Mouse (Mus musculus): ENCODE results near the gene Clpb. TPM values are rescaled to one million over a fixed set of nuclear protein-coding genes. Genes with fewer than 3 reads are reported as not detected.
A peak's percentile ranks its signal among the peaks of the same experiment; 100 is the strongest.

Gene Clpb
- polyA plus RNA-seq, 1 experiment from 2014 or later, result 38.5 TPM

GRCm38 (mm10) chr7:101835457-101836109 is 172.2 kb downstream of the Clpb start:
- no peak for ATAC-seq (ENCODE audit: low FRiP score, low TSS enrichment)
- peaks cover 11% of the 10 kb centered on the region for H3K36me3 ChIP-seq (ENCODE audit: control insufficient read depth, insufficient read depth, low read length)
- peak overlapping the region; percentile 98 for H3K4me2 ChIP-seq (ENCODE audit: low read length)
- no peak for DNase-seq
- H3K9ac ChIP-seq (replicated peaks; ENCODE audit: low read length), result no peak overlapping the region
- H3K27me3 ChIP-seq (ENCODE audit: control insufficient read depth, insufficient read depth, low read length), result peaks cover 4% of the 10 kb centered on the region; the same call in 1 of the 2 replicates
- H3K4me3 ChIP-seq (replicated peaks; ENCODE audit: low read depth, low read length), result peak overlapping the region; percentile 58
- WGBS, result 48% methylated on average over 5 of the region's 5 CpGs
- H3K27ac ChIP-seq (replicated peaks; ENCODE audit: low read depth, low read length), result no peak overlapping the region
- peaks cover 16% of the 10 kb centered on the region; the same call in 1 of the 2 replicates for H3K4me1 ChIP-seq (ENCODE audit: control insufficient read depth, insufficient read depth, low read length)
- no peaks in the 10 kb centered on the region for H3K9me3 ChIP-seq (ENCODE audit: control insufficient read depth, low read length)

GRCm38 (mm10) chr7:101836271-101837153 is 173.1 kb downstream of the Clpb start:
- ATAC-seq (ENCODE audit: low FRiP score, low TSS enrichment), result peak; percentile 51
- whole genome bisulfite sequencing, result under 1% methylated on average over 63 of the region's 63 CpGs

GRCm38 (mm10) chr7:101837154-101837605 is 173.7 kb downstream of the Clpb start:
- Histone ChIP-seq H3K9me3 (ENCODE audit: control insufficient read depth, low read length) (no peaks in the 10 kb centered on the region), H3K36me3 (ENCODE audit: control insufficient read depth, insufficient read depth, low read length) (peaks cover 3% of the 10 kb centered on the region; the same call in 1 of the 2 replicates), H3K27me3 (ENCODE audit: control insufficient read depth, insufficient read depth, low read length) (peaks cover 4% of the 10 kb centered on the region; the same call in 1 of the 2 replicates), H3K4me2 (ENCODE audit: low read length) (peak overlapping the region; percentile 98), H3K27ac (replicated peaks; ENCODE audit: low read depth, low read length) (peak overlapping the region; percentile 78), H3K4me1 (ENCODE audit: control insufficient read depth, insufficient read depth, low read length) (peaks cover 16% of the 10 kb centered on the region; the same call in 1 of the 2 replicates), H3K4me3 (replicated peaks; ENCODE audit: low read depth, low read length) (peak overlapping the region; percentile 58), H3K9ac (replicated peaks; ENCODE audit: low read length) (peak overlapping the region; percentile 53)
- ATAC-seq (ENCODE audit: low FRiP score, low TSS enrichment) (peak; percentile 9; the same call in 1 of the 2 replicates), DNase-seq (peak; percentile 50)
- under 1% methylated on average over 20 of the region's 20 CpGs for WGBS

More at GRCm38 (mm10) chr7:101836271-101837153, 173.1 kb downstream of the Clpb start:
- Histone ChIP-seq H3K9ac (replicated peaks; ENCODE audit: low read length) (peak overlapping the region; percentile 66), H3K4me1 (ENCODE audit: control insufficient read depth, insufficient read depth, low read length) (peaks cover 16% of the 10 kb centered on the region; the same call in 1 of the 2 replicates), H3K9me3 (ENCODE audit: control insufficient read depth, low read length) (no peaks in the 10 kb centered on the region), H3K4me2 (ENCODE audit: low read length) (peak overlapping the region; percentile 98), H3K27me3 (ENCODE audit: control insufficient read depth, insufficient read depth, low read length) (peaks cover 4% of the 10 kb centered on the region; the same call in 1 of the 2 replicates), H3K36me3 (ENCODE audit: control insufficient read depth, insufficient read depth, low read length) (peaks cover 10% of the 10 kb centered on the region; the same call in 1 of the 2 replicates), H3K4me3 (replicated peaks; ENCODE audit: low read depth, low read length) (peak overlapping the region; percentile 58), H3K27ac (replicated peaks; ENCODE audit: low read depth, low read length) (peak overlapping the region; percentile 78)
- peak; percentile 80 for DNase-seq

GRCm38 (mm10) chr7:101837606-101838471 is 174.4 kb downstream of the Clpb start, which contains the start of gene Inppl1:
Inppl1 (minus strand) TSS chr7:101838229.
- WGBS, result under 1% methylated on average over 64 of the region's 64 CpGs

GRCm38 (mm10) chr7:101844186-101844585 is 180.8 kb downstream of the Clpb start:
- Histone ChIP-seq H3K27ac (replicated peaks; ENCODE audit: low read depth, low read length) (no peak overlapping the region), H3K4me2 (ENCODE audit: low read length) (no peak overlapping the region), H3K9me3 (ENCODE audit: control insufficient read depth, low read length) (no peaks in the 10 kb centered on the region), H3K36me3 (ENCODE audit: control insufficient read depth, insufficient read depth, low read length) (no peaks in the 10 kb centered on the region), H3K4me1 (ENCODE audit: control insufficient read depth, insufficient read depth, low read length) (no peaks in the 10 kb centered on the region), H3K9ac (replicated peaks; ENCODE audit: low read length) (no peak overlapping the region), H3K4me3 (replicated peaks; ENCODE audit: low read depth, low read length) (no peak overlapping the region), H3K27me3 (ENCODE audit: control insufficient read depth, insufficient read depth, low read length) (no peaks in the 10 kb centered on the region)
- ATAC-seq (ENCODE audit: low FRiP score, low TSS enrichment) (no peak), DNase-seq (no peak)
- 85% methylated on average over 6 of the region's 6 CpGs for WGBS

More at GRCm38 (mm10) chr7:101837606-101838471, 174.4 kb downstream of the Clpb start, which contains the start of gene Inppl1:
- peaks cover 4% of the 10 kb centered on the region; the same call in 1 of the 2 replicates for H3K27me3 ChIP-seq (ENCODE audit: control insufficient read depth, insufficient read depth, low read length)
- H3K4me1 ChIP-seq (ENCODE audit: control insufficient read depth, insufficient read depth, low read length), result peaks cover 16% of the 10 kb centered on the region; the same call in 1 of the 2 replicates
- no peaks in the 10 kb centered on the region for H3K36me3 ChIP-seq (ENCODE audit: control insufficient read depth, insufficient read depth, low read length)
- ATAC-seq (ENCODE audit: low FRiP score, low TSS enrichment) (peak; percentile 64; the same call in 1 of the 2 replicates), DNase-seq (peak; percentile 84)
- H3K4me3 ChIP-seq (replicated peaks; ENCODE audit: low read depth, low read length), result peak within 1 kb of the TSS; percentile 58
- H3K4me2 ChIP-seq (ENCODE audit: low read length), result peak within 1 kb of the TSS; percentile 98
- peak within 1 kb of the TSS; percentile 53 for H3K9ac ChIP-seq (replicated peaks; ENCODE audit: low read length)
- no peaks in the 10 kb centered on the region for H3K9me3 ChIP-seq (ENCODE audit: control insufficient read depth, low read length)
- peak within 1 kb of the TSS; percentile 78 for H3K27ac ChIP-seq (replicated peaks; ENCODE audit: low read depth, low read length)

Other genes starting within 250 kb of the Clpb start
- gene Pde2a, start 241.9 kb upstream of the Clpb start, polyA plus RNA-seq (2014; fragmentation: Nextera tagmentation; extraction: Ambion mirVana), result 23.0 and 25.7 TPM in 2 replicates
- gene Art2b, start 78.0 kb upstream of the Clpb start, polyA plus RNA-seq (2014; fragmentation: Nextera tagmentation; extraction: Ambion mirVana), result not detected in 2 replicates
- 0.84 and 1.00 TPM in 2 replicates for gene Phox2a, start 154.7 kb downstream of the Clpb start, polyA plus RNA-seq (2014; fragmentation: Nextera tagmentation; extraction: Ambion mirVana)
- gene Inppl1, start 174.6 kb downstream of the Clpb start, polyA plus RNA-seq (2014; fragmentation: Nextera tagmentation; extraction: Ambion mirVana), result 8.9 and 9.7 TPM in 2 replicates
- gene Folr2, start 193.6 kb downstream of the Clpb start, polyA plus RNA-seq (2014; fragmentation: Nextera tagmentation; extraction: Ambion mirVana), result 2.5 TPM in 1 of 2 replicates, not detected in the other
- gene Anapc15, start 200.1 kb downstream of the Clpb start, polyA plus RNA-seq (2014; fragmentation: Nextera tagmentation; extraction: Ambion mirVana), result 77.1 and 81.6 TPM in 2 replicates
- 6.7 and 7.9 TPM in 2 replicates for gene Folr1, start 207.2 kb downstream of the Clpb start, polyA plus RNA-seq (2014; fragmentation: Nextera tagmentation; extraction: Ambion mirVana)
- gene Lamtor1, start 242.3 kb downstream of the Clpb start, polyA plus RNA-seq (2014; fragmentation: Nextera tagmentation; extraction: Ambion mirVana), result 139 and 150 TPM in 2 replicates
- 0.27 and 0.33 TPM in 2 replicates for gene Tomt, start 242.7 kb downstream of the Clpb start, polyA plus RNA-seq (2014; fragmentation: Nextera tagmentation; extraction: Ambion mirVana)

Measured in midbrain, embryonic 14.5 days (tissue).